Mouse (Mus musculus): ENCODE data around the gene Olfr376. TPM values are rescaled to one million over a fixed set of nuclear protein-coding genes. Genes with fewer than 3 reads are reported as not detected.

Olfr376 gene
- polyA plus RNA-seq (2017; shearing (Covaris generic)): not detected

GRCm38 (mm10) chr11:73370946-73371345, at the start of gene Olfr376:
TSS of gene Olfr376 (plus strand) at chr11:73371246.

GRCm38 (mm10) chr11:73329442-73329841, 41.6 kb upstream of the Olfr376 start, which contains the start of the genes Aspa, Gm49340 and Spata22:
TSS of gene Aspa (minus strand) at chr11:73329596.
TSS of gene Gm49340 (plus strand) at chr11:73329741.
TSS of gene Spata22 (plus strand) at chr11:73329741.

GRCm38 (mm10) chr11:73350483-73350882, 20.6 kb upstream of the Olfr376 start, which contains the start of gene Olfr20:
TSS of gene Olfr20 (plus strand) at chr11:73350783.

GRCm38 (mm10) chr11:73399514-73399913, 28.5 kb downstream of the Olfr376 start, which contains the start of gene Olfr1:
TSS of gene Olfr1 (minus strand) at chr11:73399614.

Other genes starting within 250 kb of the Olfr376 start
- 6.5 TPM for gene Haspin, start 233.0 kb upstream of the Olfr376 start, polyA plus RNA-seq (2017; shearing (Covaris generic))
- gene P2rx5, start 210.8 kb upstream of the Olfr376 start, polyA plus RNA-seq (2017; shearing (Covaris generic)): 0.16 TPM
- gene Emc6, start 194.2 kb upstream of the Olfr376 start, polyA plus RNA-seq (2017; shearing (Covaris generic)): 55.7 TPM
- gene Tax1bp3, start 194.2 kb upstream of the Olfr376 start, polyA plus RNA-seq (2017; shearing (Covaris generic)): 35.5 TPM
- gene Ctns, start 172.2 kb upstream of the Olfr376 start, polyA plus RNA-seq (2017; shearing (Covaris generic)): 16.1 TPM
- gene Shpk, start 171.8 kb upstream of the Olfr376 start, polyA plus RNA-seq (2017; shearing (Covaris generic)): 10.6 TPM
- gene Trpv1, start 137.0 kb upstream of the Olfr376 start, polyA plus RNA-seq (2017; shearing (Covaris generic)): not detected
- gene Trpv3, start 103.9 kb upstream of the Olfr376 start, polyA plus RNA-seq (2017; shearing (Covaris generic)): not detected
- not detected for gene Aspa, start 41.6 kb upstream of the Olfr376 start, polyA plus RNA-seq (2017; shearing (Covaris generic))
- not detected for gene Gm49340, start 41.5 kb upstream of the Olfr376 start, polyA plus RNA-seq (2017; shearing (Covaris generic))
- not detected for gene Spata22, start 41.5 kb upstream of the Olfr376 start, polyA plus RNA-seq (2017; shearing (Covaris generic))
- not detected for gene Olfr20, start 20.5 kb upstream of the Olfr376 start, polyA plus RNA-seq (2017; shearing (Covaris generic))
- gene Olfr1, start 28.4 kb downstream of the Olfr376 start, polyA plus RNA-seq (2017; shearing (Covaris generic)): not detected
- not detected for gene Olfr378, start 57.2 kb downstream of the Olfr376 start, polyA plus RNA-seq (2017; shearing (Covaris generic))
- gene Olfr380, start 86.3 kb downstream of the Olfr376 start, polyA plus RNA-seq (2017; shearing (Covaris generic)): not detected
- not detected for gene Olfr381, start 120.4 kb downstream of the Olfr376 start, polyA plus RNA-seq (2017; shearing (Covaris generic))
- gene Olfr382, start 146.0 kb downstream of the Olfr376 start, polyA plus RNA-seq (2017; shearing (Covaris generic)): not detected
- gene Olfr385, start 221.8 kb downstream of the Olfr376 start, polyA plus RNA-seq (2017; shearing (Covaris generic)): not detected
- not detected for gene Olfr384, start 227.3 kb downstream of the Olfr376 start, polyA plus RNA-seq (2017; shearing (Covaris generic))